Mouse (Mus musculus) kidney, embryonic 15.5 days (tissue): ENCODE measurements around the gene Itgb2. TPM values are rescaled to one million over a fixed set of nuclear protein-coding genes. Genes with fewer than 3 reads are reported as not detected.
A peak's percentile ranks its signal among the peaks of the same experiment; 100 is the strongest.

Experiments
- ATAC-seq: fragments of 200-750 bp; cut with Nextera tagmentation; replicated peaks from 2 replicates; pipeline ENCODE4 v1.8.0; 2017; ENCODE audit warnings: moderate TSS enrichment; ENCODE audit not compliant: low FRiP score
- H3K27ac ChIP-seq: fragments of 300-500 bp; sonication (generic); 2 replicates; pipeline ENCODE4 v1.5.1; 2015; ENCODE audit warnings: mild to moderate bottlenecking, inconsistent platforms
- H3K27me3 ChIP-seq: fragments of 300-500 bp; sonication (generic); 2 replicates; pipeline ENCODE4 v1.6.1; 2015; ENCODE audit warnings: inconsistent platforms
- H3K36me3 ChIP-seq: fragments of 300-500 bp; sonication (generic); 2 replicates; pipeline ENCODE4 v1.6.1; 2015; ENCODE audit warnings: inconsistent platforms
- H3K4me1 ChIP-seq: fragments of 300-500 bp; sonication (generic); 2 replicates; pipeline ENCODE4 v1.6.1; 2015; ENCODE audit warnings: inconsistent platforms
- H3K4me2 ChIP-seq: fragments of 300-500 bp; sonication (generic); 2 replicates; pipeline ENCODE4 v1.6.1; 2015; ENCODE audit warnings: moderate library complexity, mild to moderate bottlenecking, inconsistent platforms
- H3K4me3 ChIP-seq: fragments of 300-500 bp; sonication (generic); replicated peaks from 2 replicates; pipeline ENCODE4 v1.5.1; 2015; ENCODE audit warnings: mild to moderate bottlenecking, inconsistent platforms
- H3K9ac ChIP-seq: fragments of 300-500 bp; sonication (generic); 2 replicates; pipeline ENCODE4 v1.6.1; 2015; ENCODE audit warnings: mild to moderate bottlenecking, inconsistent platforms
- H3K9me3 ChIP-seq: fragments of 300-500 bp; sonication (generic); replicated peaks from 2 replicates; pipeline ENCODE4 v1.6.1; 2016; ENCODE audit warnings: inconsistent platforms
- WGBS: fragments of 180-500 bp; shearing (Covaris S2); methylation state at CpG from one replicate; pipeline ENCODE4 v1.1.7; 2015; ENCODE audit warnings: mixed read lengths; 5-methylcytosine and 5-hydroxymethylcytosine counted together
- polyA plus RNA-seq: library from polyadenylated mRNA; unstranded; fragments of >200 nt; fragmentation: Nextera tagmentation; extraction: Ambion mirVana; gene quantifications from 2 replicates; pipeline ENCODE4 v1.2.1, GENCODE M21; 2015

The Itgb2 gene
- polyA plus RNA-seq, 1 experiment from 2014 or later = 2.3 TPM

DNA sequence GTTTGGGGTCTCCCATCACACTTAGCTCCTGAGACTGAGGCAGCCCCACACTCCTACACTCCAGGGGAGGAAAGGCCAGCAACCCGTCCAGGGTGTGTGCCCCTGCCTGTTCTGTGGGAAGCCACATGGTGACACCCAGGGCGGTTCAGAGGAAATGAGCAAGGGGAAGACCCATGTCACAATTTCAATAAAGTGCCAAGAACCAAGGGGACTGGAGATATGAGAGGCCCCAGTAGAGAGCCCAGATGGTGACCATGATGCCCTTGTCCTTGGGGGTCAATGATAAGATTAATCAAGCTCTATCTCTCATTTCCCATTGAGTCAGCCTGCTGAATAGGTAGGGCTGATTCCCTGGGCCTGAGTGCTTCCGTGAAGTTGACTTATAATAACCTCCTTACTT, 10.9 kb upstream of the Itgb2 start:
- no peak for ATAC-seq
- Histone ChIP-seq H3K9ac (no peak overlapping the region), H3K4me2 (no peak overlapping the region), H3K36me3 (peaks cover 3% of the 10 kb centered on the region; the same call in 1 of the 2 replicates), H3K9me3 (no peaks in the 10 kb centered on the region), H3K4me1 (peaks cover 40% of the 10 kb centered on the region), H3K4me3 (no peak overlapping the region), H3K27me3 (no peaks in the 10 kb centered on the region; the same call in 1 of the 2 replicates), H3K27ac (no peak overlapping the region)
- 67% methylated on average over 3 of the region's 3 CpGs for WGBS

DNA sequence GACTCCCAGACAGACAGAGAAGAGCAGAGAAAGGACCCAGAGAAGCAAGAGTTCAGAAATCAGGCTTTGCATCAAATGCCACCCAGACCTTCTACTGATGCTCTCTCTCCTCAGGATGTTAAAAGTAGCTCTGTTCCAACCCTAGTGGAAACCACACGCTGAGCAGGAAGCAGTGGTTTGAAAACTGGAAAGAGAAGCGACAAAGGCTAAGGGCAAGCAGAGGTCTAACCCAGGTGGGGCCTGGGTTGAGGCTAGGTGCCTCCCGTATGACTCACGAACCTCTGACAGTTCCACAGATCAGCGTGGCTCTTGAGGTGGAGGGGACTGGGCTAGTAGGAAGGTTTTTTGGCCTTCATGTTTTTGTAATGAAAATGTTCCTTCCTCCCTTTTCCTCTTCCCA, 9.6 kb upstream of the Itgb2 start:
- H3K27ac ChIP-seq = no peak overlapping the region
- no peak overlapping the region for H3K4me3 ChIP-seq
- H3K4me1 ChIP-seq = peaks cover 30% of the 10 kb centered on the region
- no peak overlapping the region for H3K9ac ChIP-seq
- WGBS = 87% methylated on average over 5 of the region's 5 CpGs
- no peaks in the 10 kb centered on the region for H3K36me3 ChIP-seq
- no peaks in the 10 kb centered on the region for H3K9me3 ChIP-seq
- H3K4me2 ChIP-seq = no peak overlapping the region
- H3K27me3 ChIP-seq = no peaks in the 10 kb centered on the region; the same call in 1 of the 2 replicates
- ATAC-seq = no peak

- peak overlapping the region; percentile 38 for H3K9ac ChIP-seq
- H3K9me3 ChIP-seq = no peaks in the 10 kb centered on the region
- H3K27me3 ChIP-seq = no peaks in the 10 kb centered on the region; the same call in 1 of the 2 replicates
- 14% methylated on average over 18 of the region's 18 CpGs for WGBS
- no peak overlapping the region for H3K27ac ChIP-seq
- no peaks in the 10 kb centered on the region for H3K36me3 ChIP-seq
- H3K4me3 ChIP-seq = peak overlapping the region; percentile 35
- H3K4me2 ChIP-seq = peak overlapping the region; percentile 69
- ATAC-seq = no peak
- H3K4me1 ChIP-seq = peaks cover 17% of the 10 kb centered on the region
Measured at GRCm38 (mm10) chr10:77522021-77522731, 7.9 kb upstream of the Itgb2 start.

- Histone ChIP-seq H3K27ac (no peak overlapping the region), H3K4me3 (peak overlapping the region; percentile 35)
Measured at GRCm38 (mm10) chr10:77522746-77523145, 7.3 kb upstream of the Itgb2 start.

DNA sequence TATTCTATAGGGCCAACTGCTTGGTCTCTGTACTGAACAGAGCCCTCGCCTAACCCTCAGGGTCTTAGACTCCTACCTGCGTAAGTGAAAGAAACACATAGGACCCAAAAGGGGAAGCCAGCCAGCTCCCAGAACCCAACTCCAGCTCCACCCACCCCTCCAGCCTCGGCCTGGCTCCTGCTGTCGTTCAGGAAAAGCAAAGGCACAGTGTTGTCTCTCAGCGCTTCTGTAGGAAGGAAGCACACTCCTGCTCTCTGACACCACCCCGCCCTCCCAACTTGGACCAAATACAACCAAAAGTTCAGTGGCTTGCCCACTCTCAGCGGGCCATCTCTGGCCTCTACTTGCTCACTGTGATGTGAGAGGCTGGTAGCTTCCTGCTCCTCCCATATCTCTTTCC, 6.7 kb upstream of the Itgb2 start:
- Histone ChIP-seq H3K4me1 (peaks cover 14% of the 10 kb centered on the region), H3K9me3 (no peaks in the 10 kb centered on the region), H3K4me2 (no peak overlapping the region), H3K9ac (no peak overlapping the region), H3K27ac (no peak overlapping the region), H3K4me3 (no peak overlapping the region), H3K27me3 (no peaks in the 10 kb centered on the region; the same call in 1 of the 2 replicates), H3K36me3 (no peaks in the 10 kb centered on the region)
- WGBS = 64% methylated on average over 7 of the region's 7 CpGs
- ATAC-seq = no peak

More at GRCm38 (mm10) chr10:77522746-77523145, 7.3 kb upstream of the Itgb2 start:
- H3K9ac ChIP-seq = peak overlapping the region; percentile 38
- peak overlapping the region; percentile 69 for H3K4me2 ChIP-seq
- H3K9me3 ChIP-seq = no peaks in the 10 kb centered on the region
- 56% methylated on average over 12 of the region's 12 CpGs for WGBS
- H3K27me3 ChIP-seq = no peaks in the 10 kb centered on the region; the same call in 1 of the 2 replicates
- no peaks in the 10 kb centered on the region for H3K36me3 ChIP-seq
- H3K4me1 ChIP-seq = peaks cover 14% of the 10 kb centered on the region
- no peak for ATAC-seq

- ATAC-seq = no peak
- H3K27ac ChIP-seq = no peak overlapping the region
- H3K27me3 ChIP-seq = no peaks in the 10 kb centered on the region; the same call in 1 of the 2 replicates
- H3K4me1 ChIP-seq = peaks cover 14% of the 10 kb centered on the region
- no peaks in the 10 kb centered on the region for H3K36me3 ChIP-seq
- no peaks in the 10 kb centered on the region for H3K9me3 ChIP-seq
- H3K4me2 ChIP-seq = no peak overlapping the region
- 67% methylated on average over 2 of the region's 2 CpGs for WGBS
- no peak overlapping the region for H3K4me3 ChIP-seq
- H3K9ac ChIP-seq = no peak overlapping the region
Measured at GRCm38 (mm10) chr10:77526488-77526887, 3.6 kb upstream of the Itgb2 start.

DNA sequence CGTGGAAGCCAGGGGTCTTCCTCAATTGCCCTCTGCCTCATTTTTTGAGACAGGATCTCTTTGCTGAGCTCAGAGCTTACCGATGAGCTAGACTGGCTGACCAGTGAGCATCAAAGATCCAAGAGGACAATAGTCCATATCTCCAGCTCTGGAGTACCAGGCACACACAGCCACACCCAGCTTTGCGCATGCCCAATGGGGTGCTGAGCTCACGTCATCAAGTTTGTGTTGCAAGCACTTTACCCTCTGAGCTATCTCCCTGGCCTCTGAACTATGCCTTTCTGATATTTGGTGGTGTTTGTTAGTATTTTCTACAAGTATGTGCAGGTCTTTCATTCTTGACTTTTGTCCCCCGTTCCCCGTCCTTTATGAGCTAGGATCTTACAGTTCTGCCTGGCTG, 1.4 kb upstream of the Itgb2 start:
- H3K4me1 ChIP-seq = no peaks in the 10 kb centered on the region
- H3K27me3 ChIP-seq = no peaks in the 10 kb centered on the region
- no peak for ATAC-seq
- no peak overlapping the region for H3K4me2 ChIP-seq
- no peaks in the 10 kb centered on the region for H3K36me3 ChIP-seq
- no peak overlapping the region for H3K27ac ChIP-seq
- H3K9me3 ChIP-seq = no peaks in the 10 kb centered on the region
- WGBS = 92% methylated on average over 6 of the region's 6 CpGs
- H3K9ac ChIP-seq = no peak overlapping the region
- H3K4me3 ChIP-seq = no peak overlapping the region

- Histone ChIP-seq H3K27ac (no peak overlapping the region), H3K9ac (no peak overlapping the region), H3K27me3 (no peaks in the 10 kb centered on the region), H3K9me3 (no peaks in the 10 kb centered on the region), H3K4me3 (no peak overlapping the region), H3K36me3 (no peaks in the 10 kb centered on the region), H3K4me2 (no peak overlapping the region), H3K4me1 (no peaks in the 10 kb centered on the region)
- 73% methylated on average over 6 of the region's 6 CpGs for WGBS
- ATAC-seq = no peak
Measured at GRCm38 (mm10) chr10:77531026-77532019, 1.3 kb downstream of the Itgb2 start.

GRCm38 (mm10) chr10:77532020-77532413, 2.0 kb downstream of the Itgb2 start:
- Histone ChIP-seq H3K4me3 (no peak overlapping the region), H3K36me3 (no peaks in the 10 kb centered on the region), H3K4me2 (no peak overlapping the region), H3K27ac (no peak overlapping the region), H3K4me1 (no peaks in the 10 kb centered on the region), H3K9ac (no peak overlapping the region), H3K27me3 (no peaks in the 10 kb centered on the region), H3K9me3 (no peaks in the 10 kb centered on the region)
- 77% methylated on average over 1 of the region's 1 CpGs for WGBS
- ATAC-seq = no peak

- WGBS = 44% methylated on average over 8 of the region's 8 CpGs
- H3K27ac ChIP-seq = no peak overlapping the region
- H3K4me1 ChIP-seq = no peaks in the 10 kb centered on the region
- H3K4me2 ChIP-seq = no peak overlapping the region
- no peak for ATAC-seq
- no peaks in the 10 kb centered on the region for H3K27me3 ChIP-seq
- no peak overlapping the region for H3K4me3 ChIP-seq
- no peaks in the 10 kb centered on the region for H3K36me3 ChIP-seq
- H3K9me3 ChIP-seq = no peaks in the 10 kb centered on the region
- no peak overlapping the region for H3K9ac ChIP-seq
Measured at GRCm38 (mm10) chr10:77536727-77537126, 6.7 kb downstream of the Itgb2 start.

DNA sequence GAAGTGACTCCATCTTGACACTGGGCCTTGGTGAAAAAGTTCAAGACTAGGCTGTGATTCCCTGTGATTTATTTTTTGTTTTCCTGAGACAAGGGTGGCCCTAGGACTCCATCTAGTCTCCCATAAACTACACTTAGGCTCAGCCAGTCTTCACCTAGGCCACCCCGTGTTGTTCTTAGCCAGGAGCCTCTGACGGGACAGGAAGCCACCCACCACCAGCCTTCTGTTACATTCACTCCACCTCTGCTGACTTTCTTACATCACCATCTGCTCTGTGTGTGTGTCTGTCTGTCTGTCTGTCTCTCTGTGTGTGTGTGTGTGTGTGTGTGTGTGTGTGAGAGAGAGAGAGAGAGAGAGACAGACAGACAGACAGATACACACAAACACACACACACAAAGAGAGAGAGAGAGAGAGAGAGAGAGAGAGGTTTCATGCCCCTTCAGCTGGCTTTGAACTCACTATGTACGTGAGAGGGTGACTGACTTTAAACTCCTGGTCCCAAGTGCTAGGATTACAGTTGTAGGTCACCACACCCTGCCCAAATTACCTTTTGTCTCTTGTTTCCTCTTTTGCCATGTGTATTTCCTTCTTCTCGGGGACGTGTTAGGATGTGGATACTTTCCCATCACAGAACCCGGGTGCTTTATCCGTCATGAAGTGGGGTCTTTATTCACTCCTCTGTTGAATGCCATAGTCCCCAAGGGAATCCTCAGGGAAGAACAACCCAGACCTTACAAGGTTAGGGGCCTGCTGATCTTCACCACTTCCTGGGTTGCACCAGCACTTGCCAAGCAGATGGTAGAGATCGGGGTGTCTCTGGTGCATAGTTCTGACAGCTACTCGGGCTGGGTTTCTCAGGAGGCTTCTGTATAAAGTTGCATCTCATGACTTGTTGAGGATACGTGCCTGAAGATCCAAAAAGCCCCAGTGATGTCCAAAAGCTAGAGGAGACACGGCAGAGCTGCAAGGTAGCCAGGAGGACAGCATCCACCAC, 7.5 kb downstream of the Itgb2 start:
- ATAC-seq = no peak
- Histone ChIP-seq H3K27me3 (no peaks in the 10 kb centered on the region), H3K27ac (no peak overlapping the region), H3K9me3 (no peaks in the 10 kb centered on the region), H3K4me1 (no peaks in the 10 kb centered on the region), H3K9ac (no peak overlapping the region), H3K4me3 (no peak overlapping the region), H3K36me3 (no peaks in the 10 kb centered on the region), H3K4me2 (no peak overlapping the region)
- 79% methylated on average over 11 of the region's 11 CpGs for WGBS
